Mouse (Mus musculus) adrenal gland, adult 2 months (tissue): ENCODE measurements around the gene Cdhr2. TPM values are rescaled to one million over a fixed set of nuclear protein-coding genes. Genes with fewer than 3 reads are reported as not detected.

ENCODE experiments used
- DNase-seq: peaks from one replicate; pipeline ENCODE4 v3.0.0; 2021
- long read RNA-seq: library from polyadenylated mRNA; stranded (forward); transcript quantifications from one replicate; pipeline ENCODE4 v2.0.0, GENCODE M21; 2021
- polyA plus RNA-seq: library from polyadenylated mRNA; depleted of rRNA; stranded (reverse); fragments of >200 nt; gene quantifications from 2 replicates; pipeline ENCODE4 v1.2.3, GENCODE M21; 2012; rRNA removed
- total RNA-seq, 2 experiments: library from RNA; stranded (reverse); gene quantifications; 2 replicates each; pipeline ENCODE4 v1.2.3; 2021

Gene Cdhr2
- under 1 TPM in 1 of 2 experiments, not detected in 1; 0.06 TPM for total RNA-seq
- not detected in 2 replicates for polyA plus RNA-seq
- long read RNA-seq, result 0 reads

DNA sequence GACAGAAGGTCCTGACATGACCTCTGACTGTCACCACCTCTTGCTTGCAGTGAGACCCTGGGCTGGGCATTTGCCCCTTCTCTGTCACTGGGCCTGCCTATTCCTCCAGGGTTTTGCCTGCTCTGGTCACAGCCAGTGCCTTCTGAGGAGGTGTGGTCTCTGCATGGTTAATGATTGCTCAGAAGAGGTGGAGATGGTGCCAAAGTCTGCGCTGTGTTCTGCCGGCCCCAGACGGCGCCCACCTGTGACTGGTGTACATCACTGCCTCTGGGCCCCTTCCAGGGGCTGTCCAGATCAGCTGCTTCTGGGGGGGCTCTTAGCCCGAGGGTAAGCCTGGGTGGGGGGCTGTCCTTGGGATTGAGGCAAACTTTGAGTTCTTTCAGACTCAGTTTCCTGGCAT is at the start of gene Cdhr2:
Gene Cdhr2, plus strand, starts transcription at position 219 of the 400 bp plus-strand sequence.
- DNase-seq, result no peak

DNA sequence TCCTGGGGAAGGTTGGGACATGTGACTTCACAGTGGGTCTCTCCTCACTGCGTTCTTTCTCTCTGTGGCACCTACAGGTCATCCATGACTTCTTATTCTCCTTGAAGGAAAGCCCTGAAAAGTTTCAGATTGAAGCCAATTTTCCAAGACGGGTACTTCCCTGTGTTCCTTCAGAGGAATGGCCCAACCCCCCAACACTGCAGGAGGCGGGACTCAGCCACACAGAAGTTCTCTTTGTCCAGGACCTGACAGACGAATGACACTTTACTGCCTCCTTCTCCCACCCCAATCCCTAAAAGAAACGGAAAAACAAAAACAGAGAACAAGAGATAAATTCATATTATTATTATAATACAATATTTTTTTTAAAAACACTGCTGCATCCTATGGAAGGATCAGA is 40.4 kb upstream of the Cdhr2 start:
- DNase-seq, result no peak

DNA sequence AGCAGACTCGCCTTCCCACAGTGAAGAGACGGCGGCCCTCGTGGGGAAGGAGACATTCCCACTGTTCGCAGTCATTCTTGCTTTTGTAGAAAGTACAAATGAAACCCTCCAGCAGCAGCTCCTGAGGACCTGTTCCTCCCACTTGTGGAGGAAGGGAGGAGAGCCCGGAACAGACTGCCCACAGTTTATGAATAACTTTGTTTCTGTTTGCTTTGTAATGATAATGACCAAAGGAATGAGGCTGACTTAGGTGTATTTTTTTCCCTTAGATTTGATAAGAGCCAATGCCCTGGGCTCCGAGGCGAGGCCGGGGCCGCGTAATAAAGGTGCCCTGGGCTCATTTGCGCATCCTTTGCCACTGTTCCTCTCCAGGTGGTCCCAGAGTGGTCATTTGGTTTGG is 39.9 kb upstream of the Cdhr2 start:
- DNase-seq, result no peak

DNA sequence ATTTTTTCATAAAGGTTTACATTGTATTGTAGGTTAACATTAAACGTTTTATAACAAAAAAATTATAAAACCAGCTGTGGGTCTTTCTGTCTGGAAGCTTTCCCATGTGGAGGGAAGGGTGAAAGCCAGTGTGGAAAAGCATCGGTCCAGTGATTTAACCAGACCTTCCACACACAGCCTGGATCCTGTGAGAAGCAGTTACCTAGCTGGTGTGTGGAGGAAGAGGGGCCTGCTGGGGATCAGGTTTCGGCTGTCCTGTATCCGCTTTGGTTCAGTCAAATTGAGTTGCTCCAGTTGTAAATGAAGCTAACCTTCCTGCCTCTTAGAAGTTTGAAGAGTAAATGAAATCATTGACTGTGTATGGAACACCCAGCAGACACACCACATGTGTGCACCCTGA is 37.3 kb upstream of the Cdhr2 start:
- DNase-seq, result no peak

DNA sequence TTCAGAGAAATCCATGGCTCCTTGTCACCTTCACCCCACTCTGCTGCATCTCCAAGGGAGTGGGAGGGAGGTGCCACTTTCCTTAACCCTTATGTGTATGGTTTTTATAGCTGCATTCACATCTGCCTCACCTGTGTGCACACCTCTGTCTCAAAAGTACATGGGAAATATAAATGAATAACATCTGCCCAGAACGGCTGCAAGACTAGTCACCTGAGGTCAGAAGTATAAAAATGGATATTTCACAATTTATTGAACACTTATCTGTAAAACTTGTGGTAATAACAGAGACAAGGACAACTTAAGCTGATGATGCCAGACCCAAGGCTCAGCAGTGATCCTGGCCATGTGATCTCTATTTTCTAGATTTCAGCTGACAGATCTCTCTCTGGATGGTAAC is 36.8 kb upstream of the Cdhr2 start:
- peak; percentile 32 for DNase-seq

DNA sequence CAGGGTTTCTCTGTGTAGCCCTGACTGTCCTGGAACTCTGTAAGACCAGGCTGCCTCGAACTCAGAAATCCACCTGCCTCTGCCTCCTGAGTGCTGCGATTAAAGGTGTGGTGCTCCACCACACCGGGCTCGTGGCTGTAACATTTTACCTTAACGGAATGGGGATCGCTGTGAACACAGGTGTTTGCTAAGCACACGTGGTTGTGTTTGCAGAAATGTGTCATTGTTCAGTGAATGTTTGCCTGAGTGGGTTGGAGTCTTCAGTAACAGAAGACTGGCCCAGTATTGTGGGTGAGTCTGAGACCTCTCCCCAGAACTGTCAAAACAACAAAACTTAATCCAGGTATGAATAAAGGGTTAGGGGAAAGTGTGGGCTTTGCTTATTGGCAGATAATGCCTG is 36.2 kb upstream of the Cdhr2 start:
- no peak for DNase-seq

DNA sequence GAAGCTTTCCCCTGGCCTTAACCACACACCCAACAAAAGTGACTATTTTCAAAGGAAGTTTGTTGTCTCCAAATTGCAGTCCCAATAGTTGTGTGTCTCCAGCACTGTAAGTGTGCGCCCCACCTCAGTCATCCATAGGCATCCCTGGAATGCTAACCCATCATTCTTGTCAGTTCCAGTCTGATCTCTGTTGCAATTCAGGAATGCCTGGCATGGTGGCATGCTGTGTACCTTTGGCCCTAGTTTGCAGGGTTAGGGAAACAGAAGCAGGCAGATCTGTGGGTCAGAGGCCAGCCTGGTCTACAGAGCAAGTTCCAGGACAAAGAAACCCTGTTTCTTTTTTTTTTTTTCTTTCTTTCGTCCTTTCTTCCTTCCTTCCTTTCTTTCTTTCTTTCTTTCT is 30.8 kb upstream of the Cdhr2 start:
- no peak for DNase-seq

DNA sequence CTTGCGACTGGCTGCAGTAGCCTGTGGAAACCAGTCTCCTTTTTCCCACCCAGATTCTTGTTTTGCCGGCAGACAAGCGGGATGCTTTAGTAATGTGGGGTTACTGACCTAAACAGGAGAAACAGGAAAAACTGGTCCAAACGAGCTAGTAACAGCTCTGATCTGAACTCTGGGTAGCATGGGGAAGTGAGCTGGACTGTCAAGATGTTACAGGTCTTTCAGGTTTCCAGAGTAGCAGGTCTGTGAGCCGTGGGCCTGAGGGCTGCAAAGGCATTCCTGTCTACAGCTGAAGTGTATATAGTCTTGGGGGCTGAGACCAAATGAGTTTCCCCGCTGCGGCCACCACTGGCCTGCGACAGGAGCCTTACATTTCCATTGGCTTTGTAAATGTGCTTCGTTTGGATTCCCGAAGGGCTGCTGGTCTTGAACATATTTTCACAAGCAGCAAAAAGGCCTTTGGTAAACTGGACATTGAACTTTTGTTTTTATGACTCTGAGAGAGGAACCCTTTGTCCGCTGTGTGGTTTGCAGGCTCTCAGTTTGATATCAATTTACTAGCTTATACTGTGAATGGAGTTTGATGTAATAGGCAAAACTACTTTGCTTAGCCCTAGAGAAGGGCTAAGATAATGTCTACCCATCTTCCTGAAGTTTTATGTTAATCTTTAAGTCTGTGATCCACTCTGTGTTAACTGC is 25.2 kb upstream of the Cdhr2 start:
- no peak for DNase-seq

DNA sequence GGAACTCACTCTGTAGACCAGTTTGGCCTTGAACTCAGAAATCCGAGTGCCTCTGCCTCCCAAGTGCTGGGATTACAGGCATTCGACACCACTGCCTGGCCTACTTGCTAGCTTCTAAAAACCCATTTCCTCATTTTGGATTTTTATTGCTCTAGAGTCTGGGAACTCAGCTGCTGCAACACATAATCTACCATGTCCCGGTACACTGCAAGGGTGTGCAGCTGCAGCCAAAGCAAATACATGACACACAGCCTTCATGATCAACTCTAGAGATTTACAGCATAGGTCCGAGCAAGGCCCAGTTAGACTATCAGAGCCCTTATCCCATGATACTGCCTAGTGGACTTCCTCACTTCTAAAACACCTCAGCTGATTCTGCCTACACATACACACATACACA is 23.0 kb upstream of the Cdhr2 start:
- DNase-seq, result no peak

DNA sequence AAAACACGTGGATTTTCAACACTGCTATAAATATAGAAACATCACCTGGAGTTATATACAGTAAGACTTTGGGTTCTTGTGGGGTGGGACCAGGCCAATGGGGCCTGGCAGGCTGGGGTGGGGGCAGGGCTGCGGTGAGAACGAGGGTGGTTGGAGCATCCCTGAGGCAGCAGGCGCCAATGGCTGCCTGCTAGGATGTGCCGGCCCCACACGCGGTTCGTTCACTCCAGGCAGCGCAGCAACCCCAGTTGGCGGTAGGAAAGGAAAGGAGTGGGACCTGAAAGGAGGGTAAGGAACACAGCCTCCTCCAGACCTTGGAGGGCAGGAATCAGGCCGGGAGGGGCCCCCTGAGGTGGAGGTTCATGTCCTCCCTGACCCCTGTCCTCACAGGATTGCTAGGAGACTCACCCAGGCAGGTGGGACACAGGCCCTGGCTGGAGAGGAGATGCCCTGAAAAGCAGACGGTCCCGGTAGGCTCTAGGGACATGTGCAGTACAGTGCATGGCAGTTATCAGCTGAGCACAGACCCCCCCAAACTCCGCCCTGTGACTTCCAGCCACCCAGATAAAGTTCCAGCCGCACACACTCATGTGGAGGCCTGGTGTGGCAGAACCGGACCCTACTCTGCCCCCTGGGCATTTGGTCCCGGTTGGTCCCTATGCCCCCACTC is 20.9 kb upstream of the Cdhr2 start:
- DNase-seq, result no peak

DNA sequence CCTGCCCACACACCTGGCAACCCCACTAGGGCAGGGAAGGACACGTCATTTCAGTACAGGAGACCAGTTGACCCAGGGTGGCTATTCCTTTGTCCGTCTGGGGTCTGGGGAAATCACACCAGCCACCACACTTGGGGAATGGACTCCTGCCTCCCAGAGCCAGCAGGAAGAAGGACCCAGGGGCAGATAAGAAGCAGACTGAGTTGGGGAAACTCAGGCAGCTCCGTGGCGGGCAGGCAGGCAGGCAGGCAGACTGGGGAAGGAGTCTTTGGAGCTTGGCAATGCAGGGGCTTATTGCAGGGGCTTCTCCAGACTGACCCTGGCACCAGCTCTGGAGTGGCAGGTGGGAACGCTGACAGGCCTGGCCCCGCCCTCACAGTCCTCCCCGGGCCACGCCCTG is 20.0 kb upstream of the Cdhr2 start:
- DNase-seq, result no peak

DNA sequence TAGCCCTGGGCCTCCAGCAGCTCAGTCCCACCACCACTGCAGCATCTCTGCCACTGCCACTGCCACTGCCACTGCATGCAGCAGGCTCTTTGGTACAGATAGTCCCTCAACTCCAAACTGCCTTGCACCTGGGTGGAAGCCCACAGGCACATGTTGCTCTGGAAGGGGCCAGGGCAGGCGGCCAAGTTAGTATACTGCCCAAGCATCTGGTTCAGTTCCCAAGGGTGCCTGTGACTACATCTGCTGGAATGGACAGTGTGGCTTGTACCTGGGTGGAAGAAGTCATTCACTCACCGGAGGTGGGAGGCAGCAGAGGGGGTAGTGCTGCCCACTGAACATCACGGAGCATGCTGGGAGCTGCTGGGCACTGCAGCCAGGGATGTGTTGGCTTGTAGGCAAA is 18.0 kb upstream of the Cdhr2 start:
- DNase-seq, result peak; percentile 38

DNA sequence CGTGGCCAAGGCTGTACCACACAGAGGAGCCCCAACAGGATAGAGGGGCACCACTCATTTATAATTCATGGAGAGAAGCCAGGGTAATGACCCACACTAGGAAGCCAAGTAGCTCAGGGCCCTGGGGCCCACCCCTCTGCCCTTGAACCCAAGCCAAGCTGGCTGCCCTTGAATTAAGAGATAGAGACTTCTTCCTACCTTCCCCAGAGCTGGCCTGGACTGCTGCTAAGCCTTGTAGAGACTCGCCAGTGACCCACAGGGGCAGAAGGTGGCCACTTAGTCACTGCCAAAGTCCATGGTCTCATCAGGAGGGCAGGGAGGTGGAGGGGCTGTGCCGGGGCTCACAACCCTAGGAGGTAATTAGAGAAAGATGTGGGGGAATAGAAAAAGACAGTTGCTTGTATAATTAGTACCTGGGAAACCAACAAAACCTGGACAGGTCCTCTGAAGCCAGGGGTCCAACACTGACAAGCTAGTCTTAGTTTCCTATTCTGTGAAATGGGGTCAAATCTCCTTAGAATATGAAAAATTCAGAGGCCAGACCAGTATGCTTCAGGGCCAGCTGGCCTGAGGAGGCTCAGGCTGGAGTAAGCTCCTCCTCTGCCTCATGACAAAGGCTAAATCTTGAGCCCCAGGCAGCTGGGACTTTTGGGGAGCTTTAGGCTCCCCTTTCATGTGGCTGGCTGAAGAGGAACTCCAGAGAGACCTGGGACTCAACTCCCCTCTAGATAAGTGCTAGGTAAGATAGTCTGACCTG is 16.9 kb upstream of the Cdhr2 start:
- peak; percentile 94 for DNase-seq

DNA sequence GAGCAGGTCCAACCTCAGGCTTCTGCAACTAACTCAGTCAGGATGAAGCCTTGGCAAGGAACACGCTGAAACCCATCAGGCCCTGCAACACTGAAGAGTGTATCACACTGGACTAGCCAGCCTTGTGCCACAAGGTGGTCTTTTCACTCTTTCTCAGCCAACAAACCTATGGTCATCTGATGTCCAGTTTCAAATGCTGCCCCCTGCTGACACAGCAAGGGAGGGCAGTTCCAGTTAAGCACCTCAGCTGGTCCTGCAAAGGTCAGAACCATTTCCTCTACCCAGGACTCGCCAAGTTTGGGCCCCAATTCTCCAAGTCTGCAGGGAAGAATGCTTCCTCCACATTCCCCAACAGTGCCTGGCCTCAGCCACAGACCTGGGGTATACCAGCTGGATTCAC is 16.1 kb upstream of the Cdhr2 start:
- peak; percentile 77 for DNase-seq

DNA sequence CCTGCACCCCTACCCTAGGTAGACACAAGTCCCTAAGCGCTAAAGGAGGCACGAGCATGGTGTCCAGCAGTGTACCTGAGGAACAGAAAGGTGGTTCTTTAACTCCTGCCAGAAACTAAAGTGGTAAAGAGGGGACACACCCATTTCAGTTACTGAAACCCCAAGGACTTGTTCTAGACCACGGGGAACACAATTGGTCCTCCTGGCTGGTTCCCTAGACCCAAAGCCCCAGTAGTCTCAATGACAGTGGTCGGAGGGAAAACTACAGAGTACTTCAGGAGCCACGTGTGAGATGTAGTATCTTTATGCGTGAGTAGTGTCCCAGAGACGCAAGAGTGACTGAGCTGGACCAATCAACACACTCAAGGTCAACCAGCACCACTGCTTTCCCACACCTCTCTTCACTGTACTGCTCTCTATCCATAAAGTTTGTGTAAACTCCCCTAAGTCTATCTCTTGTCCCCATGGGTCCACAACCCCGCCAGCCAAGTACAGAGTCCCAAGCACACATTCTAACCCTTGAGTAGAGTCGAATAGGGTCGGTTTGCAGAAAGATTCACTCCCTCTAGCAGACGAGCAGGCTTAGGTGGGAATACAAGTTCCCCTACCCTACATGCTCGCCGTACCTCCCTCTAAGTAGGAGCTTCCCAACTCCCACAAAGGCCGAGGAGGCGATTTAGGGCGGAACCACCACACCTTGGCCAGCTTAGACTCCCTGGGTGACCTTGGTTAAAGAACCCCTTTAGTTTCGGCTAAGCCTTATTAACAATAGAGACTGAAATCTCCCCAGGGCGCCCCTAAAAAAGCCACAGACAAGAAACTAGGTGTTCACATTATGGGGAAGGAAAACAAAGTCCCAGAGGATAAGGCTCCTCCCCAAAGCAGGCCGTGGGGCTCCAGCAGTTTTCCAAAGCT is 14.9 kb upstream of the Cdhr2 start:
- DNase-seq, result peak; percentile 34

DNA sequence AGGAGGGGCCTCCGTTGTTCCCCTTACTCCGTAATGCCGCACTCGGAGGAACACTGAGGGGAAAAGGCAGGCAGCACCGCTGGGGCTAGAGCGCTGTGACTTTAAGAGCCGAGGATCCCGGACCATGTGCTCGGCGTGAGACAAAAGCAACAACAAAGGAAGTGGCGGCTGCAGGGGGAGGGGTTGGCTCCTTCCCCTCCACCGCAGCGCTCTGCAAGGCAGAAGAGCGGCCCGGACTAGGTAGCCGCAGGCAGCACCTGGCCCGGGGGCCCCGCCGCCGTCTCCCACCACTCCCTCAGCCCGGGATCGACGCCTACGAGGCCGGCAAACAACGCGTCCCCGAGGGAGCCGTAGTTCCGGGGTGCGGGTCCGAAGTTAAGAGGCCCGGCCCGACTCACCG is 14.2 kb upstream of the Cdhr2 start:
- DNase-seq, result peak; percentile 89

DNA sequence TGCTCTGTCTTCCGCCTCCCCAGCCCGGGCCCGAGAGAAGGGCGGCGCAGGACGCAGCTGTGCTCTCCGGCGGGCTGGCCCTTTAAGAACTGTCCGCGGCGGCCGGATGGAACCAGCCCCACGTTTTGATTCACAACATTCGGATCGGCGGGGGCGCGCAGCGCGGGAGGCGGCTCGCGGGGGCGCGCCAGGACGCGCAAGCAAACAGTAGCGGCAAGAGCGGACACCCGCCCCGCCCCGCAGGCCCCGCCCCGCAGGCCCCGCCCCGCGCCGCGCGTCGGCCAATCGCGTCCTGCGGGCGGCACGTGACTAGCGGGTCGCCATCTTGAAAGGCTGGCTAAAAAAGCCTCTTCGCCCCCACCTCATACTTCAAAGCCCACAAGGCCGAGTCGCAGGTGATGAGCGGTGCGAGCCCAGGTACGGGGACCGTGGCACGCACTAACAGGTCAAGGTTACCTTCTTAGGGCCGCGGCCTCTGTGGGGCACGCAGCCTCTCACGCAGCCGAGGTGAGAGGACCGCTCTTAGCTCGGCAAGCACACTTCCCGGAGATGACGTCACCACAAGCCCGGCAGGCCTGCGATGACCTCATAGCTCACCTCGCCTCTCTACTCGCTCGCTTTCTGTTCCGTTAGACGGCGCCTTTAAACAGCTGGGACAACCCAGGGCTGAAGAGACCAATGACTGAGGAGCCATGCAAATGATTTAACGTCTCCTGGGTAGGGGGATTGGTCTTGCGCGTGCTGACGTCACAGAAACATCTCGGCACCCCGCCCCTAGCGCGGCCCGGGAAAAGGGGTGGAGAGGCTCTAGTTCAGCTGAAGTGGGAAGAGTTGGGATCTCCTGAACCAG is 13.5 kb upstream of the Cdhr2 start:
- peak; percentile 98 for DNase-seq

DNA sequence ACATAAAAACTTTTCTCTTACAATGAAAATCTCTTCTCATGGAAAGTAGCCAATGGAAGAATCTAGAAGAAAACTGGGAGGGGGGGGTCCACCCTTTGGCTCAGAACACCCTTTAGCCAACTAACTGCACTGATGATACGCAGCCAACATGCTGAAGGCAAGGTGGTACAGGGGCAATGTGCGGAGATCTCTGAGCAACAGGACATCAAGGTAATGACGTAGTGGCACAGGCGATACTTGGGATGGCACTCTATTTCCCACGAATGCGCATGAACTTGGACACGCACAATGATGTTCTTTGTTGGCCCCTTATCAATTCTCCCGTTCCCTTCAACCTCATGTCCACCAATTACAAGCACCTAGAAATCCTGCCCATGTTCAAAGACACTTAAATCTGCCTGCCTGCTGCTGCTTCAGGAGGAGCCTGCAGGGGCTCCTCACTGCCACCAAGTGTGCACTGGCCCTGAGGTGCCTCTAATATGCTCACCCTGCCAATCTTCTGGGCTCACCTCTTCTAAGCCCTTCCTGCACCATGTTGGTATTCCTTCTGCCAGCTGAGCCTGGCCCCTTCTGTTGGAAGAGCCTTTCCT is 11.0 kb upstream of the Cdhr2 start:
- DNase-seq, result no peak

DNA sequence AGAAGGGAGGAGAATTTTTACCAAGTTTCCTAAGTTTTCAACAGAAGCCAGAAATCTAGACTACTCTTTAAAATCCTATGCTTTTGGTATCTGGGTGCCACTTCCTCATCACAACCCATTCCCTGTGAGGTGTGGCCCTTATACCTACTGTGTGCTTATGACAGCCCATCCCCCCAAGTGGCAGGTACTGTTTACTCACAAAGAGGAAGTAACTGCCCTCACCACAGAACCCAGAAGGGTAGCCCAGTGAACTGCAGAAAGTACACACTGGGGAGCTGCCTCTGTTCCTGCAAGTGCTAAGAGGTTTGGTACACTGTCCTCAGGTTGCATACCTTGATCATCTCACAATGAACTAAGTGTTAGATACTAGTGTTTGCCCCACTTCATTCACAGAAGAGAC is 9.5 kb upstream of the Cdhr2 start:
- DNase-seq, result no peak

DNA sequence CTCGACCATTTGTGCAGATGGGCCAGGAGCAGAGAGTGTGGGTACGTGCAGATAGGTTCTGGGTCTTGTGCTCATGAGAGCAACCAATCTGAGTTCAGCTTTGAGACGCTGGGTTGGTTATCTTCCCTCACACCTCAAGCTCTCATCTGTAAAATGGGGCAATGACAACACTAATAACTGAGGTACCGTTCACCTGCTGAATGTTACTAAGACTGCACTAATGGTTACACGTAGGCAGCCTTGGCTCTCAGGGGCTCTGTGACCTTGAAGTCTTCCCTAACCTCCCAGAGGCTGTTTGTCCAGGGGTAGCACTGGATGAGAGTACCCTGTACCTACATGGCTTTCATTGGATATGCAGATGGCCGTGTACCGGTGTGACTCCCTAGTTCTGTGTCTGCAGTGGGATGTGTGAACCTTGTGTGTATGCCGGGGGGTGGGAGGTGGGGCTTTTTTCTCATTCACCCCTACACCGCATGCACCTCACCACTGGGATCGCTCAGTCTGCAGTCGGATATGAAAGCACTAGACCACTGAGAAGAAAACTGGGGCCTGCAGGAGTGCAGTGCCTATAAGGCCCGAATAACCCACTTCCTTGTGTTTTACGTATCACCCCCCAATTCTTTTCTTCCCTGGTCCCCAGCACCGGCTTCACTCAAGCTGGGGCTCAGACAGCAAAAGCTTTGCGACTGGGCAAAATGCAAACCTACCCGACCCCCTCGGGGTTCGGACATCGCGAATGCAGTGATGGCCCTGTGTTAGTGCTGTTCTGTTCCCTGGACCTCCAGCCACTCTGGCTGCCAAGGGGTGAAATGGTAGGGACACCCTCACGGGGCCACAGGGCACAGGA is 8.3 kb upstream of the Cdhr2 start:
- peak; percentile 17 for DNase-seq
